Mouse (Mus musculus): ENCODE data around the gene Efna2. TPM values are rescaled to one million over a fixed set of nuclear protein-coding genes. Genes with fewer than 3 reads are reported as not detected.
"Not testable (repeated sequence)": the region's sequence is repeated elsewhere in the genome, so short reads cannot be mapped to it uniquely, and the experiment has no call there.

The Efna2 gene
- total RNA-seq, 2 experiments from 2014 or later: 0.26 to 0.54 TPM

- DNase-seq: no peak
Measured at GRCm38 (mm10) chr10:80155277-80155676, 24.0 kb upstream of the Efna2 start.

GRCm38 (mm10) chr10:80156002-80156751 is 23.1 kb upstream of the Efna2 start:
- no peak for DNase-seq

- no peak for DNase-seq
Measured at GRCm38 (mm10) chr10:80156752-80157053, 22.6 kb upstream of the Efna2 start.

GRCm38 (mm10) chr10:80157141-80157929 is 21.9 kb upstream of the Efna2 start:
- no peak for DNase-seq

GRCm38 (mm10) chr10:80158307-80158986 is 20.8 kb upstream of the Efna2 start:
- peak; percentile 77 for DNase-seq

GRCm38 (mm10) chr10:80159021-80159560 is 20.2 kb upstream of the Efna2 start:
- DNase-seq: no peak

GRCm38 (mm10) chr10:80159561-80160454 is 19.5 kb upstream of the Efna2 start:
- peak; percentile 99 for DNase-seq

- DNase-seq: peak; percentile 83
Measured at GRCm38 (mm10) chr10:80160455-80161371, 18.6 kb upstream of the Efna2 start.

- no peak for DNase-seq
Measured at GRCm38 (mm10) chr10:80161522-80162242, 17.6 kb upstream of the Efna2 start.

- no peak for DNase-seq
Measured at GRCm38 (mm10) chr10:80162243-80162608, 17.1 kb upstream of the Efna2 start.

- no peak for DNase-seq
Measured at GRCm38 (mm10) chr10:80162716-80163299, 16.5 kb upstream of the Efna2 start.

GRCm38 (mm10) chr10:80163721-80164120 is 15.6 kb upstream of the Efna2 start:
- peak; percentile 66 for DNase-seq

- DNase-seq: peak; percentile 60
Measured at GRCm38 (mm10) chr10:80164161-80164997, 14.9 kb upstream of the Efna2 start.

GRCm38 (mm10) chr10:80164998-80165344 is 14.3 kb upstream of the Efna2 start:
- peak; percentile 93 for DNase-seq

GRCm38 (mm10) chr10:80165392-80166128 is 13.7 kb upstream of the Efna2 start, which contains the start of gene Cirbp:
Cirbp (plus strand) TSS chr10:80165985.
- no peak for DNase-seq

GRCm38 (mm10) chr10:80166136-80166535 is 13.1 kb upstream of the Efna2 start:
- DNase-seq: not testable (repeated sequence)

- peak; percentile 97 for DNase-seq
Measured at GRCm38 (mm10) chr10:80167460-80168037, 11.7 kb upstream of the Efna2 start.
